Mouse (Mus musculus): ENCODE measurements at regions not wholly inside any gene's neighbourhood (a gene's known extent, or its start where the extent isn't known, plus 50 kb on each side); places are given as distances from the start of the nearest gene placed in this dataset.

GRCm38 (mm10) chr19:26987197-26987596 is 101.5 kb downstream of the Gm815 start:
- no peaks in the 10 kb centered on the region for H3K27me3 ChIP-seq (ENCODE audit: control insufficient read depth in 1 of 2, insufficient read depth in 2 of 2, low read length in 2 of 2)
- TF ChIP-seq MAFK (IDR thresholded peaks at IDR 0.05; ENCODE audit: borderline replicate concordance, low read depth, low read length) = no peak
- TF ChIP-seq ZKSCAN1 (IDR thresholded peaks at IDR 0.05; ENCODE audit: low read depth, low read length) = no peak
- no peak for TF ChIP-seq USF2 (IDR thresholded peaks at IDR 0.05; ENCODE audit: borderline replicate concordance in 1 of 2, insufficient read depth in 1 of 2, low read depth in 1 of 2, low read length in 2 of 2)
- no peak for TF ChIP-seq MYB (IDR thresholded peaks at IDR 0.05; ENCODE audit: low read depth, low read length)
- TF ChIP-seq KAT2A (conservative IDR thresholded peaks at IDR 0.05; ENCODE audit: low read depth, low read length) = no peak
- no peak for TF ChIP-seq CHD2 (IDR thresholded peaks at IDR 0.05; ENCODE audit: low read length)
- no peak for TF ChIP-seq TAL1 (IDR thresholded peaks at IDR 0.05; ENCODE audit: low read length)
- TF ChIP-seq MYC (IDR thresholded peaks at IDR 0.05; ENCODE audit: low read depth, low read length) = no peak
- no peak for TF ChIP-seq SMC3 (IDR thresholded peaks at IDR 0.05; ENCODE audit: low read depth, low read length)
- TF ChIP-seq GATA1 (IDR thresholded peaks at IDR 0.05; ENCODE audit: low read depth, low read length) = no peak
- no peak for TF ChIP-seq NRF1 (IDR thresholded peaks at IDR 0.05; ENCODE audit: insufficient read depth, low read depth, low read length, poor library complexity, severe bottlenecking)
- no peak for TF ChIP-seq MAX (IDR thresholded peaks at IDR 0.05; ENCODE audit: low read length)
- H3K36me3 ChIP-seq (ENCODE audit: control insufficient read depth in 1 of 2, insufficient read depth in 2 of 2, low read length in 2 of 2) = no peaks in the 10 kb centered on the region
- no peaks in the 10 kb centered on the region for H3K79me2 ChIP-seq (ENCODE audit: control insufficient read depth, insufficient read depth, low read length, poor library complexity)
- H3K9ac ChIP-seq (ENCODE audit: control insufficient read depth, low read depth, low read length, poor library complexity, severe bottlenecking) = no peak overlapping the region
- no peak for DNase-seq (ENCODE audit: low read depth, low spot score)
- no peak overlapping the region for H3K4me3 ChIP-seq (ENCODE audit: control insufficient read depth in 1 of 2, insufficient read depth in 1 of 2, low read depth in 2 of 2, low read length in 2 of 2)
- H3K9me3 ChIP-seq (replicated peaks; ENCODE audit: insufficient read depth, low read length) = no peaks in the 10 kb centered on the region
- no peak overlapping the region for H3K27ac ChIP-seq (ENCODE audit: control insufficient read depth, low read depth, low read length)
- H3K4me1 ChIP-seq (ENCODE audit: control insufficient read depth in 1 of 2, insufficient read depth in 2 of 2, low read length in 2 of 2) = no peaks in the 10 kb centered on the region

GRCm38 (mm10) chr19:26987909-26988456 is 102.3 kb downstream of the Gm815 start:
- Histone ChIP-seq H3K36me3 (ENCODE audit: control insufficient read depth in 1 of 2, insufficient read depth in 2 of 2, low read length in 2 of 2) (no peaks in the 10 kb centered on the region), H3K4me3 (ENCODE audit: control insufficient read depth in 1 of 2, insufficient read depth in 1 of 2, low read depth in 2 of 2, low read length in 2 of 2) (no peak overlapping the region), H3K4me1 (ENCODE audit: control insufficient read depth in 1 of 2, insufficient read depth in 2 of 2, low read length in 2 of 2) (no peaks in the 10 kb centered on the region), H3K9me3 (replicated peaks; ENCODE audit: insufficient read depth, low read length) (no peaks in the 10 kb centered on the region), H3K27ac (ENCODE audit: control insufficient read depth, low read depth, low read length) (no peak overlapping the region), H3K9ac (ENCODE audit: control insufficient read depth, low read depth, low read length, poor library complexity, severe bottlenecking) (no peak overlapping the region), H3K27me3 (ENCODE audit: control insufficient read depth in 1 of 2, insufficient read depth in 2 of 2, low read length in 2 of 2) (no peaks in the 10 kb centered on the region), H3K79me2 (ENCODE audit: control insufficient read depth, insufficient read depth, low read length, poor library complexity) (no peaks in the 10 kb centered on the region)
- no peak for TF ChIP-seq HCFC1 (IDR thresholded peaks at IDR 0.05; ENCODE audit: low read depth, low read length)
- TF ChIP-seq MAZ (IDR thresholded peaks at IDR 0.05; ENCODE audit: low read depth, low read length) = no peak
- TF ChIP-seq RCOR1 (IDR thresholded peaks at IDR 0.05; ENCODE audit: low read depth, low read length) = no peak
- no peak for TF ChIP-seq MAX (IDR thresholded peaks at IDR 0.05; ENCODE audit: low read length)
- DNase-seq (ENCODE audit: low read depth, low spot score) = no peak
